Mouse (Mus musculus) C2C12 (cell line): Measurements from ENCODE around the gene Sfi1. TPM values are rescaled to one million over a fixed set of nuclear protein-coding genes. Genes with fewer than 3 reads are reported as not detected.
"Not testable (repeated sequence)": the region's sequence is repeated elsewhere in the genome, so short reads cannot be mapped to it uniquely, and the experiment has no call there.

Experiments used
- H3K27me3 ChIP-seq: one replicate; pipeline ENCODE4 v1.6.1; 2011; ENCODE audit not compliant: control insufficient read depth, insufficient read depth, insufficient read length
- H3K36me3 ChIP-seq: one replicate; pipeline ENCODE4 v1.6.1; 2011; ENCODE audit not compliant: control insufficient read depth, insufficient read depth
- H3K4me3 ChIP-seq: one replicate; pipeline ENCODE4 v1.5.1; 2011; ENCODE audit warnings: mild to moderate bottlenecking, control low read depth; ENCODE audit not compliant: poor library complexity, insufficient read depth, severe bottlenecking
- H3K79me2 ChIP-seq: one replicate; pipeline ENCODE4 v1.6.1; 2011; ENCODE audit not compliant: control insufficient read depth, insufficient read depth
- H3K79me3 ChIP-seq: one replicate; pipeline ENCODE4 v1.6.1; 2011; ENCODE audit warnings: low read depth, control low read depth
- H3ac ChIP-seq: one replicate; pipeline ENCODE3; 2011; ENCODE audit warnings: low read depth; ENCODE audit not compliant: control insufficient read depth, insufficient read length
- CEBPB ChIP-seq: IDR thresholded peaks from one replicate; pipeline ENCODE4 v1.6.1; 2011; ENCODE audit warnings: low read depth, mild to moderate bottlenecking, control low read depth, moderate library complexity
- CTCF ChIP-seq: IDR thresholded peaks from one replicate; pipeline ENCODE4 v1.5.1; 2011; ENCODE audit not compliant: control insufficient read depth, insufficient read depth, insufficient read length
- FOSL1 ChIP-seq: IDR thresholded peaks from one replicate; pipeline ENCODE4 v1.8.0; 2011; ENCODE audit warnings: mild to moderate bottlenecking, low read length; ENCODE audit not compliant: poor library complexity, insufficient read depth, severe bottlenecking
- MAX ChIP-seq: IDR thresholded peaks from one replicate; pipeline ENCODE4 v1.6.1; 2011; ENCODE audit warnings: mild to moderate bottlenecking, control low read depth
- MYOD1 ChIP-seq: IDR thresholded peaks from one replicate; pipeline ENCODE4 v1.6.1; 2011; ENCODE audit warnings: low read depth; ENCODE audit not compliant: control insufficient read depth, insufficient read length
- MYOG ChIP-seq: IDR thresholded peaks from one replicate; pipeline ENCODE4 v1.6.1; 2011; ENCODE audit not compliant: control insufficient read depth, insufficient read length; ENCODE audit errors: extremely low read depth
- USF1 ChIP-seq: IDR thresholded peaks from one replicate; pipeline ENCODE4 v1.6.1; 2011; ENCODE audit warnings: low read depth, mild to moderate bottlenecking, control low read depth, moderate library complexity
- polyA plus RNA-seq: library from polyadenylated mRNA; unstranded; fragments of >200 nt; fragmentation: generic; extraction: Trizol; gene quantifications from one replicate; pipeline ENCODE4 v1.2.1, GENCODE M21; 2012; ENCODE audit warnings: missing spikeins

Sfi1 gene
- polyA plus RNA-seq, 1 experiment, result 3.4 TPM

DNA sequence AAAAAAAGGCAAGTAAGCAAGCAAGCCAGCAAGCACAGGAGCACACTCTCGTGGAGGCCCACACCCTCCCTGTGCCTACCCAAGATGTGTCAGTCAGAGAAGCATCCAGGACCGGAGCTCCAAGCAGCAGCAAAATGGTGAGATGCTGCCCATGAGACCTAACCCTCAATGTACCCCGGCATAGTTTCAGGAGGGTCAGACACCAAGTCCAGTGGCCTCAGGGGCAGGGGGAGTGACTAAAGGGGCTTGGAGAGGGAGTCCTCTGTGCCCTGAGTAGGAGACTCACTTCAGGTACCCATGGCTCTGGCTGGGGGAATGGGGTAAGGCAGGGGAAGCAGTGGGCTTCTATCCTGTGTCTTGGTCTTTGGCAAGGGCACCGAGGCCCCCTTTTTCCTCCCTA lies 67.3 kb downstream of the Sfi1 start:
- not testable (repeated sequence) for H3K36me3 ChIP-seq, H3K4me3 ChIP-seq, H3K27me3 ChIP-seq, H3K79me3 ChIP-seq, H3ac ChIP-seq, H3K79me2 ChIP-seq

DNA sequence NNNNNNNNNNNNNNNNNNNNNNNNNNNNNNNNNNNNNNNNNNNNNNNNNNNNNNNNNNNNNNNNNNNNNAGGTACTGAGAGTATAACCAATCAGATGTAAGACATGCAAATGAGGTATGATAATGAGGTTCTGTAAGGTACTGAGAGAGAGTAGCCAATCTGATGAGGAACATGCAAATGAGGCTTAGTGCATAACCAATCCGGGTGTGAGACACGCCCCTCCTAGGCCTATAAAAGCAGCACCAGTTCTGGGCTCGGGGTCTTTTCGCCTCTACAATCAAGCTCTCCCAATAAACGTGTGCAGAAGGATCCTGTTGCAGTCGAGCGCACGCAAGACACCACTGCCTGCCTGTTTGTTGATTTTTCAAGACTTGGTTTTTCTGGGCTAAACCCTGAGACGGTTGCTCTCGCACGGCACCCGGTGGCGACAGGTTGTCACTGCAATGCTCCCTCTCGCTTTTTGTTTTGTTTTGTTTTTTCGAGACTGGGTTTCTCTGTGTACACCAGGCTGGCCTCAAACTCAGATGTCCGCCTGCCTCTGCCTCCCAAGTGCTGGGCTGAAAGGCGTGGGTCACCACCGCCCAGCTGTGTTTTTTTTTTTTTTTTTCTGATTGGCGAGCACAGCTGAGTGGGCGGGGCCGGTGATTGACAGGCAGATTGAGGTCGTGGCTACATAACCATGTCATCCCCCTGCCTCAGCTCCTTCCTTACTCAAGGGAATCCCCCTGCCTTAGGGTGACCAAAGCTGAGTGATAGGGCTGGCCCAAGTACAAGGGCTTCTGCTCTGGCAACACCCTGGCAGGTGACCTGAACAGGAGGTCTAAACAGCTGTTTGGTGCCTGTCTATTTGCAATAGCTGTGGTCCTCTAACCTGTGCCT lies 68.1 kb downstream of the Sfi1 start:
- not testable (repeated sequence) for H3K79me2 ChIP-seq, H3K4me3 ChIP-seq, H3K36me3 ChIP-seq, H3ac ChIP-seq, H3K27me3 ChIP-seq, H3K79me3 ChIP-seq
- peak; percentile 30 for TF ChIP-seq MYOD1

DNA sequence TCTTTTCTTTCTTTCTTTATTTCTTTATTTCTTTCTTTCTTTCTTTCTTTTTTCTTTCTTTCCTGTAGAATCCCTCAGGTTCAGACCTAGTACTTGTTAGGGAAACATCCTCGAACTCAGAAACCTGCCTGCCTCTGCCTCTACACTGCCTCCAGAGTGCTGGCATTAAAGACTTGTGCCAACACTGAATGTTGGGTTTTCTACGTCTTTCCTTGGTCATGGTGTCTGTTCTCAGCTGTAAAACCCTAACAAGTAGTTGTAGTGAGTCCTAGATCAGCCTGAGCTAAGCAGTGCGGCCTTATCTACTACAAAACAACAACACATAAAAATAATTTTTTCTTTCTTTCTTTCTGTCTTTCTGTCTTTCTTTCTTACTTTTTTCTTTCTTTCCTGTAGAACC lies 78.9 kb downstream of the Sfi1 start:
- Histone ChIP-seq H3K79me2 (no peaks in the 10 kb centered on the region), H3ac (no peak overlapping the region), H3K79me3 (no peaks in the 10 kb centered on the region), H3K4me3 (no peak overlapping the region), H3K36me3 (no peaks in the 10 kb centered on the region), H3K27me3 (no peaks in the 10 kb centered on the region)
- TF ChIP-seq FOSL1, result no peak
- TF ChIP-seq MAX, result no peak
- no peak for TF ChIP-seq USF1
- no peak for TF ChIP-seq MYOG
- TF ChIP-seq CEBPB, result no peak
- no peak for TF ChIP-seq MYOD1
- no peak for TF ChIP-seq CTCF

DNA sequence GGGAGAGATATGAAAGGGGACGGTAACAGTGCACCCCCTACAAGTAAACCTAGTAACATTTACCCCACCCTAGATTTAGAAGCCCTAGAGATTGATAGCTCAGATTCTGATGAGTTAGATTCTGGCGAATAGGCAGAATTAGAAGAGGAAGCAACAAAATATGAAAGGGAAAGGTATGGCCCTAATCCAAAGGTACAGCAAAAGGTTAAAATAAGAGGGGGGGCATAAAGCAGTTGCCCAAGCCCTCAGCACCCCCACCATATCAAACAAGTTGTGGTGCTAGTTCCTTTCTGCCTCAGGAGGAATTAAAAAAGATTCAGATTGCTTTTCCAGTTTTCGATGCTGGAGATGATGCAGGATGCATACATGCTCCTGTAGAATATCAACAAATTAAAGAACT lies 87.1 kb downstream of the Sfi1 start:
- H3K36me3 ChIP-seq, result no peaks in the 10 kb centered on the region
- no peaks in the 10 kb centered on the region for H3K27me3 ChIP-seq
- H3ac ChIP-seq, result no peak overlapping the region
- no peaks in the 10 kb centered on the region for H3K79me2 ChIP-seq
- H3K4me3 ChIP-seq, result no peak overlapping the region
- H3K79me3 ChIP-seq, result no peaks in the 10 kb centered on the region
- no peak for TF ChIP-seq USF1
- no peak for TF ChIP-seq CEBPB
- no peak for TF ChIP-seq MYOG
- no peak for TF ChIP-seq MAX
- no peak for TF ChIP-seq MYOD1
- TF ChIP-seq CTCF, result no peak
- no peak for TF ChIP-seq FOSL1

DNA sequence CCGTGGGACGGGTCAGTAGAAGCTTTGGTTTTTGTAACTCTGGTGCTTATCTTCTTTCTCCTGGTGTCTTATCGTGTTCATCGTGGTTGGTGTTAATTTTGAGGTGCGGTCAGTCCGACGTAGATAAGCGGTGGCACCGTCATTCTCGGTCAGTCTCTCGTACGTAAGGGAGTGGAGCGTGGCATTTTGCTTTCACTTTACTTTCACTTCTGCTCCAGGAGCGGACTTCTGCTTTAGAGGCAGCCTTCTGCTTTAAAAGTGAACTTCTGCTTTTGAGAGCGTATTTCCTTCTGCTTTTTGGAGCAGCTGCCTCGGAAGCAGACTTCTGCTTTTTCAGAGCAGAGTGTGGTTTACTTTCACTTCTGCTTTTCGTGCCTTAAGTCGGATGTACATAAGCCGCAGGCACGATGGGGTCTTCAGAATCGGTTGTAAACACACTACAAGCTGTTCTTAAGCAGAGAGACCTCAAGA lies 88.0 kb downstream of the Sfi1 start:
- H3K79me2 ChIP-seq, result no peaks in the 10 kb centered on the region
- no peak overlapping the region for H3ac ChIP-seq
- TF ChIP-seq MYOG (no peak), CTCF (no peak), USF1 (no peak), MYOD1 (no peak), CEBPB (no peak), MAX (no peak), FOSL1 (no peak)
- H3K79me3 ChIP-seq, result no peaks in the 10 kb centered on the region
- H3K4me3 ChIP-seq, result no peak overlapping the region
- H3K36me3 ChIP-seq, result no peaks in the 10 kb centered on the region
- H3K27me3 ChIP-seq, result no peaks in the 10 kb centered on the region

DNA sequence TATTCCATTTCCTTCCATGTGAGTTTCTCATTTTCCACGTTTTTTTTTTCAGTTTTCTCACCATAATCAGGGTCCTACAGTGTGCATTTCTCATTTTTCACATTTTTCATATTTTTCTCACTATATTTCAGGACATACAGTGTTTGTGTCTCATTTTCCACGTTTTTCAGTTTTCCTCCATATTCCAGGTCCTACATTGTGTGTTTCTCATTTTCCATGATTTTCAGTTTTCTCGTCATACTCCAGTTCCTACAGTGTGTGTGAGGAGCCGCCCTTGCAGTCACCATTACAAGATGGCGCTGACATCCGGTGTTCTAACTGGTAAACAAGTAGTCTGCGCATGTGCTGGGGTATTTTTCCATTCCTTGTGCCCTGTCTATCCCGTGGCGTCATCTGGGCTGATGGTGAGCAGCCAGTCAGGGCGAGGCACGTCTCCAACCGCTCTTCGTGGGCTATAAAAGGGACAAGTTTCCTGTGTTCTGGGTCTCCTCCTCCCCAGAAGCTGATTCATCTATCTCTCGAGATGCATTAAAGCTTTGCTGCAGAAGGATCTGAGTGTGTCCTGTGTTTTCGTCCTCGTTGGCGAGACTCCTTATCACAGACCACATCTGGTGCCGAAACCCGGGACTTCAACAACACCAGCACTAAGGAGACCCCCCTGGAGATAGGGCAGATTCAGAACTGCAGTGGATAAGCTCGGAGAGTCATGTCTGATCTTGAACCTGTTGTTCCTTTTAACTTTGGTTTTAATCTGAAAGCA lies 88.6 kb downstream of the Sfi1 start:
- not testable (repeated sequence) for H3K79me3 ChIP-seq, H3K79me2 ChIP-seq, H3K4me3 ChIP-seq, H3K27me3 ChIP-seq, H3K36me3 ChIP-seq, H3ac ChIP-seq
